Mouse (Mus musculus) embryonic stem cell, embryonic (primary cell): ENCODE measurements around the gene Gm10643.

Source experiments
- CTCF ChIA-PET, 4 experiments: fragments of 300-600 bp in 2 of 4; fragments of 350-600 bp in 2 of 4; sonication (Branson Sonifier 250); formaldehyde crosslinking; loops; one replicate each; lab custom pipeline; 2022; ENCODE audit warnings: inconsistent platforms in 2 of 4; lab: Charles Lee
- POLR2A ChIA-PET, 4 experiments: fragments of 300-600 bp in 2 of 4; fragments of 350-600 bp in 2 of 4; sonication (Branson Sonifier 250); formaldehyde crosslinking; loops; one replicate each; lab custom pipeline; 2022; ENCODE audit warnings: antibody characterized with exemption in 4 of 4, inconsistent platforms in 1 of 4; lab: Charles Lee

Gene Gm10643

GRCm38 (mm10) chr8:84083829-84084241, 18.9 kb upstream of the Gm10643 start:
- ChIA-PET POLR2A (interaction anchor here in 3 of 4 experiments (0.5 to 1.7 kb wide), 14 partner anchors 9 to 118 kb away, joined by 3 to 13 read pairs (median 4); partner anchors contain the start of genes Dcaf15 (in 1 of the 3) and Rfx1 (in 1 of the 3)), CTCF (interaction anchor here (0.5 to 2.0 kb wide), 6 partner anchors 44 to 346 kb away, joined by 3 to 4 read pairs (median 4); no protein-coding TSS in a partner anchor)

DNA sequence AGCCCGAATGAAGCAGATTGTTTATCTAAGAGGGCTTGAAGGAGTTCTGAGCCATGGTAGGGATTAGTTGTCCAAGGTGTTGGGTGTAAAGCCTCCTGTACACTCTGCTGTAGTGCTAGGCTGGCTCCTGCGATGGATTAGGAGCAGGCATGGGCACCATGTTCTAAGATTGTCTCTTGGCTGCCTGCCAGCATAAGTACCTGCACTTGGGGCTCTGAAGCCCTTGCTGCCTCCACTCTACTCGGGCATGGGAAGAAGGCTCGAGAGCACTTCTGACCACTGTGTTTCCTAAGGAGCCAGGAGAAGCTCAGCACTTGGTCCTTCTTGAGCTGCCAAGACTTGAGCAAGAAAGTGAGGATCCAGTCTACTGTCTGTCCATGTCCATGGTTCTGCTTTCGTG, 14.3 kb upstream of the Gm10643 start:
- POLR2A ChIA-PET, result interaction anchor here in 1 of 4 experiments (6.6 kb wide), 1 partner anchor 14 kb away, joined by 88 read pairs; the partner anchor contains the start of genes Gm10643 and Rfx1
- CTCF ChIA-PET, result no interaction called here

DNA sequence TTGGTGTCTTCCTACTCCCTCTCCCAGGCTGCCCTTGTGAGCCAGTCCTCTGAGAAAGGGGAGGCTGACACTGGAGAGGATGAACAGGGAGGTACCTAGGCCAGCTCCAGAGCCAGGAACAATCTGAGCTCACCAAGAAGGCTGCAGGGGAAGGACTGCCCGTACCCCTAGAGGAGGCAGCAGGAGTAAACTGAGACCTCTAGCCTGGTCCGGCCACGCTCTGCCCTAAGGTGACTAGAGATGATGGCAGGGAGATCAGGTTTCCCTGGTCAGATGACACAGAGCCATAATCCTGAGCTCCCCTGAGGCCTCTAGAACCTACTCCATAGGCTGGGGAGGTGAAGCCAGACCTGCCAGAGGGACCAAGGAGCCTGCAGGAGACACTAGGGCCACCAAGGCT, 11.9 kb upstream of the Gm10643 start:
- ChIA-PET POLR2A (interaction anchor here in 3 of 4 experiments (0.6 to 8.4 kb wide), 18 partner anchors 9 to 424 kb away, joined by 3 to 88 read pairs (median 5); partner anchors contain the start of genes Rfx1 (in 3 of the 3), Dcaf15 (in 2 of the 3), Gipc1 (in 1 of the 3) and Gm10643 (in 1 of the 3)), CTCF (interaction anchor here in 3 of 4 experiments (0.6 to 1.4 kb wide), 8 partner anchors 16 to 286 kb away, joined by 3 to 5 read pairs (median 3); no protein-coding TSS in a partner anchor)

- POLR2A ChIA-PET, result interaction anchor here in 3 of 4 experiments (0.6 to 8.4 kb wide), 24 partner anchors 8 to 1724 kb away, joined by 3 to 88 read pairs (median 4); partner anchors contain the start of genes Rfx1 (in 3 of the 3), Dcaf15 (in 2 of the 3), 4930432K21Rik (in 1 of the 3) and Cc2d1a (in 1 of the 3)
- CTCF ChIA-PET, result interaction anchor here in 3 of 4 experiments (0.6 to 1.4 kb wide), 9 partner anchors 16 to 161 kb away, joined by 3 to 5 read pairs (median 3); no protein-coding TSS in a partner anchor
Measured at GRCm38 (mm10) chr8:84076412-84076811, 11.5 kb upstream of the Gm10643 start.

DNA sequence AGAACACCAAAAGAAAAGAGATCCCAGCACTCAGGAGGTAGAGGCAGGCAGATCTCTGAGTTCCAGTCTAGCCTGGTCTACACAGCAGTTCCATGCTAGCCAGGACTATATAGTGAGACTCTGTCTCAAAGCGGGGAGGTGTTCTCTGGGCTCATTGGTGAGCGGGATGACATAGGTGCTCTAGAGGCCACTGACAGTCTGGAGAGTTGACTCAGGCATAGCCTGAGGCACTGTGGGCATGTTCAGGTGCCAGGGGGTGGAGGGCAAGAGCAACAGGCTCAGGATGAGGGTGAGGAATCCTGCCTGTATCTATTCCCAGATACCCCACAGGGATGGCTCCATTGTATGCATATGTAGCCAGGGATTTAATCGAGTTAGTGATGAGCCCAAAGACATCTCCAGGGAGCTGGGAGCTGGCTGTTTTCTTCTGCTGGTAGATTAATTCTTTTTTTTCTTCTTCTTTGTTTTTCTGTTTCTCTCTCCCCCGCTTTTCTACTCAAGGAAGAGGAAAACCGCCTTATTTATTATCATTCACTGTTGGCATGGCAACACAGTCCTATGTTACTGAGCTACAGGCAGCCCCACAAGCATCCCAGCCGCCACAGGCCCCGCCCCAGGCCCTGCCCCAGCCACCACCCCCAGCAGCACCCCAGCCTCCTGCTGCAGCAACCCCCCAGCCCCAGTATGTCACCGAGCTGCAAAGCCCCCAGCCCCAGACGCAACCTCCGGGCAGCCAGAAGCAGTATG, 8.5 kb upstream of the Gm10643 start:
- ChIA-PET POLR2A (interaction anchor here (0.6 to 8.4 kb wide), 27 partner anchors 8 to 334 kb away, joined by 3 to 88 read pairs (median 5); partner anchors contain the start of genes Dcaf15 (in 2 of the 4), Gm10643 (in 1 of the 4), Rfx1 (in 1 of the 4) and Rln3 (in 1 of the 4)), CTCF (interaction anchor here in 2 of 4 experiments (0.5 to 2.8 kb wide), 5 partner anchors 27 to 137 kb away, joined by 3 to 12 read pairs (median 3); no protein-coding TSS in a partner anchor)

DNA sequence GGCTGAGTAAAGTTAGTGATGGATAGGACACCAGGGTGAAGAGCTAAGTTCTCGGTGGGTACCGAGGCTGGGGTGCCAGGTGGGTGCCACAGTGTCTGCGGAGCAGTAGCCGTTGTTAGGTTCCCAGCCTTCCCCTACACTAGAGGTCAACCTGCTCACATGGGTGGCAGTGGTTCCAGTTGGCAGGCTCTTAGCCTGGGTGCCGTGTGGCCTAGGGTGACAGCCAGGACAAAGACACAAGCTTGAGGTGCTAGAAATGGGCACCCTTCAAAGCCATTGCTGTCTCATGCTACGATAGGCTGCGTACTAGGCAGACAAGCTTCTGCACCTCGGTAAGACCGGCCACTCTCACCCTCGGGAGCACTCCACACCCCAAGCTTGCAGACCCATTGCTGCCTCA, 7.4 kb upstream of the Gm10643 start:
- POLR2A ChIA-PET, result interaction anchor here in 2 of 4 experiments (0.8 to 8.4 kb wide), 7 partner anchors 14 to 112 kb away, joined by 3 to 59 read pairs (median 4); partner anchors contain the start of genes Dcaf15 (in 1 of the 2) and Rln3 (in 1 of the 2)
- CTCF ChIA-PET, result interaction anchor here in 1 of 4 experiments (0.6 to 1.6 kb wide), 2 partner anchors 33 to 35 kb away, joined by 3 to 6 read pairs; no protein-coding TSS in a partner anchor

DNA sequence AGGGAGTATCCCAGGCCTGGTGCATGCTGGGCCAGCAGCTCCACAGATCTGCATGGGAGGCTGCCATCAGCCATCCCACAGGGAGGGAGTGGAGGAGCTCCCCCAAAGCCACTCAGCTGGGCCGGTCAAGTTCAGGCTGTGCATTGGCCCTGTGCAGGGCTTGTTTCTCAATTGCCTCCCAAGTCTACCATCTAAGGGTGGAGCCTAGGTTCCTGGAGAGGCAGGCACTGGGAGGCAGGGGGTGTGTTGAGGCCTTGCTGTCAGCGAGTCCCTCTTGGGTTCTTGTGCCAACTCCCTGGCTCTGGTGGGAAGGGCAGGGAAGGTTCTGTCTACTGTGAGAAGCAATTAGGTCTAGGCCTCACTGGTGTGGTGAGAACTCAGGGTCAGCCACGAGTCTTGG, 7.0 kb upstream of the Gm10643 start:
- ChIA-PET CTCF (interaction anchor here in 1 of 4 experiments (0.6 to 1.6 kb wide), 2 partner anchors 33 to 34 kb away, joined by 3 to 6 read pairs; no protein-coding TSS in a partner anchor), POLR2A (interaction anchor here in 1 of 4 experiments (1.1 to 8.4 kb wide), 5 partner anchors 14 to 96 kb away, joined by 3 to 59 read pairs (median 4); partner anchors contain the start of genes Dcaf15 and Rln3)

GRCm38 (mm10) chr8:84070667-84071066, 5.7 kb upstream of the Gm10643 start:
- ChIA-PET POLR2A (interaction anchor here in 3 of 4 experiments (0.6 to 8.4 kb wide), 6 partner anchors 11 to 34 kb away, joined by 3 to 59 read pairs (median 4); partner anchors contain the start of gene Dcaf15 (in 2 of the 3)), CTCF (interaction anchor here in 1 of 4 experiments (0.6 kb wide), 1 partner anchor 317 kb away, joined by 3 read pairs; no protein-coding TSS in a partner anchor)

GRCm38 (mm10) chr8:84070241-84070640, 5.3 kb upstream of the Gm10643 start:
- ChIA-PET CTCF (interaction anchor here in 2 of 4 experiments (0.6 to 1.2 kb wide), 3 partner anchors 134 to 1204 kb away, joined by 3 read pairs; no protein-coding TSS in a partner anchor), POLR2A (interaction anchor here in 3 of 4 experiments (0.5 to 8.4 kb wide), 12 partner anchors 11 to 120 kb away, joined by 3 to 59 read pairs (median 4); partner anchors contain the start of gene Dcaf15 (in 2 of the 3))

DNA sequence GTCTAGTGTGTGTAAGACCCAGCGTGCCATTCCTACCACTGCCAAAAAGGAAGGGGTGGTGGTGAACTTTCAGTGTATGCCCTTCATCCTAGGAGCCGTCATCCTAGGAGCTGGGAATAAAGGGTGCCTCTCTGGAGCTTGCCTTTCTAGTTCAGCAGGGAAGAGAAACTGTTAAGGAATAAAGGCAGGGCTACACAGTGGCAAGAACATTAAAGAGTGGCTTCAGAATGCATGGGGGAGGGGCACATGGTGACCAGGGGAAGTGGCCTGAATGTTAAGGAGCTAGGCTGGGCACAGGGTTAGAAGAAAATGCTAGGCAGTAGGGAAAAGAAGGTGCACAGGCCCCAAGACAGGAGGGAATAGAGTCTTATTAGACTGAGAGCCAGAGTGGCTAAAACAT, 4.8 kb upstream of the Gm10643 start:
- POLR2A ChIA-PET, result interaction anchor here in 3 of 4 experiments (0.5 to 4.5 kb wide), 15 partner anchors 7 to 120 kb away, joined by 3 to 50 read pairs (median 4); partner anchors contain the start of gene Dcaf15 (in 3 of the 3)
- CTCF ChIA-PET, result interaction anchor here (0.6 to 1.5 kb wide), 4 partner anchors 17 to 1205 kb away, joined by 3 to 4 read pairs (median 3); no protein-coding TSS in a partner anchor

GRCm38 (mm10) chr8:84069169-84069568, 4.2 kb upstream of the Gm10643 start:
- CTCF ChIA-PET, result interaction anchor here in 3 of 4 experiments (0.6 to 1.9 kb wide), 4 partner anchors 16 to 135 kb away, joined by 3 to 4 read pairs (median 4); partner anchors contain the start of gene Il27ra (in 1 of the 3)

DNA sequence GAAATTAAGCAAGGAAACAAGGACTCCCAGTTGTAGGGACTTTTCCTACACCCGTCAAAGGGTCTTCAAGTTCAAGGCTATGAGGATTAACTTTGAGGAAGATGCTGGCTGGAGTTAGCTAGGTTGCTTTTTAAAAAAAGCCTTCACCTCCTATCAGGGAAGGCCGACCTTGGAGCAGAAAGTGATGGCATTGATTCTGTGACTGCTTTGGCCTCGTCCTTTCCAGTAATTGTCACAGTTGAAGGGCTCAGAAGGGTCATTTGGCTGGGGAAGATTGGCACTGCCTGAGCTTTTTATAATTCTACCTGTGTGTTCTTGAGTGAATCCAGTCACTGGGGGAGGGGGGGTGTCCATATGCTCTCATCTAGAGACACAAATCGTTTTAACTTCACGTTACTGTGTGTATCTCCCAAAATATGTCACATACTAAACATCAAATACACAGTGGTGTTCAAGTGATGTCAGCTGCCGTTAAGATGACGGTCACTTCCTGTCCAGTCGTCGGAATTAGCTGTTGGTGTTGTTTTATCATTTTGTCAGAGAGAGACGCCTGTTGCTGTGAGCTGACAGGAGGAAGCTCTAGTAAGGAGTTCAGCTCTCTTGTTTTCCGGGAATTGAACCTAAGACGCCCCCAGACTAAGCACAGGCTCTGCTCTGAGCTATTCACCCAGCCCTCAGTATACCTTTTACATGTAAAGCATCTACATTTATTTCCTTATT, 3.5 kb upstream of the Gm10643 start:
- ChIA-PET CTCF (interaction anchor here in 2 of 4 experiments (0.7 to 1.9 kb wide), 3 partner anchors 26 to 41 kb away, joined by 3 to 4 read pairs (median 4); partner anchors contain the start of gene Il27ra (in 1 of the 2)), POLR2A (interaction anchor here in 3 of 4 experiments (0.5 to 4.5 kb wide), 12 partner anchors 9 to 406 kb away, joined by 3 to 50 read pairs (median 6); partner anchors contain the start of gene Dcaf15 (in 2 of the 3))

More at GRCm38 (mm10) chr8:84069169-84069568, 4.2 kb upstream of the Gm10643 start:
- POLR2A ChIA-PET, result interaction anchor here in 3 of 4 experiments (0.5 to 4.5 kb wide), 15 partner anchors 8 to 203 kb away, joined by 3 to 50 read pairs (median 4); partner anchors contain the start of gene Dcaf15 (in 3 of the 3)

DNA sequence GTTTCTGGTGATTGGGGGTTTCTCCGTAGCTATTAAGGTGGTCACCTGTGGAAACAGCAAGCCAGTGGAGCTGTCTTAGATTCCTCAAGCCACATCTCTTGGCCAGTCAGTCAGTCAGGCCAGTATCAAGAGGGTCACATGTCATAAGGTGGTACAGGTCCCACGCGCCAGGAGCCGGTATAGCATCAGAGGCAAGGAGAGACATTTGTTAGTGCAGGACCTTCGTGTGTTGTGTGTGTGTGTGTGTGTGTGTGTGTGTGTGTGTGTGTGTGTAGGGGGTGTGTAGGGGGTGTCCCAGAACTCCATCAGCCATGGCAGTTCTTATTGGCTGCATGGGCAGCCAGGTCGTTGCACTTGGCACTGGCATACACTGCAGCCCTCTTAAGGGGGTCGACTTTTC, 3.0 kb upstream of the Gm10643 start:
- CTCF ChIA-PET, result interaction anchor here in 2 of 4 experiments (0.6 to 1.9 kb wide), 5 partner anchors 17 to 142 kb away, joined by 3 to 11 read pairs (median 5); partner anchors contain the start of gene Il27ra (in 1 of the 2)
- POLR2A ChIA-PET, result interaction anchor here in 3 of 4 experiments (0.6 to 4.5 kb wide), 29 partner anchors 8 to 353 kb away, joined by 3 to 88 read pairs (median 8); partner anchors contain the start of genes Dcaf15 (in 3 of the 3), Asf1b (in 1 of the 3), Ddx39 (in 1 of the 3) and Gm10644 (in 1 of the 3)

GRCm38 (mm10) chr8:84067047-84067573, 2.2 kb upstream of the Gm10643 start:
- ChIA-PET POLR2A (interaction anchor here in 3 of 4 experiments (0.6 to 4.5 kb wide), 90 partner anchors 7 to 910 kb away, joined by 3 to 88 read pairs (median 4); partner anchors contain the start of genes Asf1b (in 3 of the 3), Dcaf15 (in 3 of the 3), Gm10644 (in 3 of the 3) and 4930432K21Rik (in 2 of the 3)), CTCF (interaction anchor here in 2 of 4 experiments (0.6 to 1.8 kb wide), 12 partner anchors 17 to 1779 kb away, joined by 3 to 11 read pairs (median 3); no protein-coding TSS in a partner anchor)

DNA sequence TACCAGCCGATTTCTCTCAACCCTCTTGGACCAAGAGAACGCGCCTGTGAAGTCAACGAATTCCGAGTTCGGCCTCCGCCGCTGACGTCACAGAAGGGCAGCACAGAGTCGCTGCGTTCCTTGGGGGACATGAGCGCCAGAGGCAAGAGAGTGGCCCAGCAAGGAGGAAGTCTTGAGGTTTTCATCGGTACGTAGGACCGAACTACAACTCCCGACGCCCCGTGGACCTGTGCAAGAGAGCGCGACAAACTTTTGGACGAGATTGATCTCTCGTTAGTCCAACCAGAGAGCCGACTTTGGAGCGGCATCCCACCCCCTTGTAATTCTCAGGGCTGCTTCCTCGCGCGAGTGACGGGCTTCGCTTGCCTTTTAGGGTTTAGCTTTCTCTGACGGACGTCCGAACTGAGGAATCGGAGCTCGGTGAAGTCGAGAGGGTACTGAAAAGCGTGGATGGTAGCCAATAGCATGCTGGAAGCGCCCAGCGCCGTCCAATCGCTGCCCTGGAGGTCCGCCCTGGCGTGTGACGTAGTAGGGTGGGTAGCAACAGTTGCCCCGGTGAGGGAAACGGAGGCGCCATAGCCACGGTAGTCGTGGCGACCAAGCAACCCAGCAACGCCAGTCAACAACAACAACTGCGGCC, 1.5 kb upstream of the Gm10643 start, which contains the start of gene Rfx1:
Rfx1 (plus strand) TSS at position 544 of the 640 bp plus-strand sequence.
- POLR2A ChIA-PET, result interaction anchor here in 3 of 4 experiments (0.5 to 4.5 kb wide), 92 partner anchors 8 to 910 kb away, joined by 3 to 88 read pairs (median 4); partner anchors contain the start of genes Asf1b (in 3 of the 3), Dcaf15 (in 3 of the 3), Gm10644 (in 3 of the 3) and 4930432K21Rik (in 2 of the 3)
- CTCF ChIA-PET, result interaction anchor here in 3 of 4 experiments (0.5 to 1.8 kb wide), 13 partner anchors 27 to 1779 kb away, joined by 3 to 11 read pairs (median 3); no protein-coding TSS in a partner anchor
